Mouse (Mus musculus) cerebellum, postnatal 25 days (tissue): ENCODE measurements around the gene Dlgap1.
A peak's percentile ranks its signal among the peaks of the same experiment; 100 is the strongest.
"Not testable (repeated sequence)": the region's sequence is repeated elsewhere in the genome, so short reads cannot be mapped to it uniquely, and the experiment has no call there.

Source experiments
- DNase-seq, 2 experiments: peaks; one replicate each; pipeline ENCODE4 v3.0.0; 2021; ENCODE audit warnings: mixed read lengths in 2 of 2

The Dlgap1 gene

DNA sequence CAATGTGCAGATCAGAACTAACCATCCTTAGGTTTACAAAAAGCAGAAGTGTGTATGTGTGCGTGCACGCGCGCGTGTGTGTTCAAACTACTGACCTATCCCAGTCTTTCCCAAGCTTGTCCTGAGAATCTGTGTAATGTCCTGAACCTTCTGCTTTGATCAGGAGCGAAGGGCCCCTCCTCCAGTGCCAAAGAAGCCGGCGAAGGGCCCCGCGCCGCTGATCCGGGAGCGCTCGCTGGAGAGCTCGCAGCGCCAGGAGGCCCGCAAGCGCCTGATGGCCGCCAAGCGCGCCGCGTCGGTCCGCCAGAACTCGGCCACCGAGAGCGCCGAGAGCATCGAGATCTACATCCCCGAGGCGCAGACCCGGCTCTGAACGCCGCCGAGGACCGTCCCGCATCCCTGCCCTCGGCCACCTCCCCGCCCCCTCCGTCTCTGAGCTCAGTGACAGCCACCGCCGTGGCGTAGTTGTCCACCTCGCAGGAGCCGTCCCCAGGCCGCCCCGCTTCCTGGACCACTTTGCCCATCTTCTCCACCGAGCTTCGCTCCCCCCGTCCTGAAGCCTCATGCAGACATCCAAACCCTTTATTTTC, 849.1 kb downstream of the Dlgap1 start:
- DNase-seq = peak; percentile 26 to 30

DNA sequence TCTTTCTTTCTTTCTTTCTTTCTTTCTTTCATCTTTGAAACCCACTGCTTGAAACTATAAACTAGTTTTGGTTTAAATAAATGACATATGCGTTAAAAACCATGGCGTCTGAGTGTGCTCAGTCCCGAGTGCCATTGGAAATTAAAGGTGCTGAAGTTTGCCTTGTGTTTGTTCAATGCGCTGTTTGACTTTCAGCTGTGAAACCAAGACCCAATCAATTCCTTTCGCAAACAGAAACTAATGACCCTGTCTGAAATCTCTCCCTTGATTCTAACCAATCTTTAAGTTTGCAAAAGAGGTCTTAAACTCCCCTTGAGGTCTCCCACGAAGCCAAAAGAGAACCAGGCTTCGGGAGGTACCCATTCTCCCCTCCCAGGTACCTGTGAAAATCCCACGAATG, 854.2 kb downstream of the Dlgap1 start:
- DNase-seq = no peak

DNA sequence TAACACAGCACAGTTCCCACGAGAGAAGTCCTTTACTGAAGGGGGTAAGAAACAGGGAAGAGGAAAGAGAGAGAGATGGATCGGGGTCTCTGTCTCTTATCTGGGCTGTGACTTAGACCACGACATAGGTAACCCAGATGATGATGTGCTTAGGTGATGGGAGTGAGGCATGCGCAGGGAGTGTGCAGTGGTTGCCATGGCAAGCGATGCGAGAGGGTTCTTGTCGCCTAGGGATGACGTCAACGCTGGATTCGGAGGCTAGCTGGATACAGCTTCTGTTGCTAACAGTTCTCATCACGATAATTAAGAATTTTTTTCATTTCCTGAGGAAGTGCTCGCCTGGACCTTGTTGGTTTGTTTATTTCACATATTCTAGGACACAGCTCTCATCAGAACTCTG, 857.4 kb downstream of the Dlgap1 start:
- no peak for DNase-seq

DNA sequence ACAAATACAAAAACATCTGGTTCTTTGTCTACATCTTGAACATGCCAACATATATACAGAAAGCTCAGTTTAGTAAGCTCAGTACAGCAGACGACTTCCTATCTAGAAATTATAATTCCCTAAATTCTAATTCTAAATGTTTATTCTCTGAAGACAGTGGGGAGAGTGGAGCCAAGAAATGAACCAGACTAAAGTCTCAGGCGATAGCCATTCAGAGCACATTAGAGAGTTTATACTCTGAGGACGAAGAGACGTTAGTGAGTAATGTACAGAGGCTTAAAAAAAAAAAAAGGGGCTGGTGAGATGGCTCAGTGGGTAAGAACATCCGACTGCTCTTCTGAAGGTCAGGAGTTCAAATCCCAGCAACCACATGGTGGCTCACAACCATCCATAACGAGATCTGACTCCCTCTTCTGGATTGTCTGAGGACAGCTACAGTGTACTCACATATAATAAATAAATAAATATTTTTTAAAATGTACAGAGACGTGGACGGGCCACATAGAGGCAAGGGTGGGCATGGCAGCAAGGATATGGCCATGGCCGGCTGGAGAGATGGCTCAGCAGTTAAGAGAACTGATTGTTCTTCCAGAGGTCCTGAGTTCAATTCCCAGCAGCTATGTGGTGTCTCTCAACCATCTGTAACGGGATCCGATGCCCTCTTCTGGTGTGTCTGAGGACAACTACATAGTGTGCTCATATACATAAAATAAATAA, 858.7 kb downstream of the Dlgap1 start:
- not testable (repeated sequence) for DNase-seq

DNA sequence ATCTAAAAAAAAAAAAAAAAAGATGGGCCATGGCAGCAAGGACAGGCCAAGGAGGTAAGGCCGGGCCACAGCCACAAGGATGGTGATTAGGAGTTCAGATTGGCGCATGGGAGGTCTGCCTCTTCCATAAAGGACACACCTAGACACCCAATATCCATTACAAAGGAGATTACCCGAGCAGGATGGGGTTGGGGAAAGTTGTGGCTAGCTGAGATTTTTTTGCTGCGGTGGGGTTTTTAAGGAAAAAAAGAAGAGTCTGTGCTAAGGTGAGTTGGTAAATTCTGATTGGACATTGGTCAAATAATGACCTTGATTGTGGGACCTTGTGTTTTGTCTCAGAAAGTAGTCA, 859.3 kb downstream of the Dlgap1 start:
- no peak for DNase-seq

DNA sequence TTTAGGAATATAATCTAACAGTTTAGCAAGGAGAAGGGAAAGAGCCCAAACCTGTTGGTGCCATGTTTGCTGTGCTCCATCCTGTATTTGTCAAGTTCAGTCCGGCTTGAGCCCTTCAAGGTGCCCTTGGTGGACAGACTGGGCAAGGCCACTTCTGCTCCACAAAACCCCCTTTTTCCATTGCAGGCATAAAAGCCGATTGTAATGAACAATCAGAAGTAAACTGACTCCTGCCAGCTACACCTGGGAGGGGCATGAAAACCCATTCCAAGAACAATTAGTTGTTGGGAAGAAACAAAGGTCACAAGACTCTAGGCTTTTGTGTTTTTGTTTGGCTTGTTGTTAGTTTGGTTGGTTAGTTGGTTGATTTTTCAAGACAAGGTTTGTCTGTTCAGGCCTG, 859.7 kb downstream of the Dlgap1 start:
- no peak for DNase-seq

DNA sequence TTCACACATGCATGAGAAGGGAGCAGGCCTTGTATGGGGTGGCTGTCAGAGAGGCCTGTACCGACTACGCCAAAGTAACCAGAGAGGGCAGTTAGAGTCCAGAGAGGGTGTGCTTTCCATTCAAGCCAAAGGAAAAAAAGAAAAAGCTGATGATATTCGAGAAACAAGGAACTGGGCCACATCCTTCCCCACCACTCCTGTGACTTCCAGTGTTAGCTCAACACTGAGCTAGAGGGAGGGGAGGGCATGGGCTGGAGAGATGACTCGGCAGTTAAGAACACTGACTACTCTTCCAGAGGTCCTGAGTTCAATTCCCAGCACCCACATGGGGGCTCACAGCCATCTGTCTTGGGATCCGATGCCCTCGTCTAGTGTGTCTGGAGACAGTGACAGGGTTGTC, 860.3 kb downstream of the Dlgap1 start:
- no peak for DNase-seq

DNA sequence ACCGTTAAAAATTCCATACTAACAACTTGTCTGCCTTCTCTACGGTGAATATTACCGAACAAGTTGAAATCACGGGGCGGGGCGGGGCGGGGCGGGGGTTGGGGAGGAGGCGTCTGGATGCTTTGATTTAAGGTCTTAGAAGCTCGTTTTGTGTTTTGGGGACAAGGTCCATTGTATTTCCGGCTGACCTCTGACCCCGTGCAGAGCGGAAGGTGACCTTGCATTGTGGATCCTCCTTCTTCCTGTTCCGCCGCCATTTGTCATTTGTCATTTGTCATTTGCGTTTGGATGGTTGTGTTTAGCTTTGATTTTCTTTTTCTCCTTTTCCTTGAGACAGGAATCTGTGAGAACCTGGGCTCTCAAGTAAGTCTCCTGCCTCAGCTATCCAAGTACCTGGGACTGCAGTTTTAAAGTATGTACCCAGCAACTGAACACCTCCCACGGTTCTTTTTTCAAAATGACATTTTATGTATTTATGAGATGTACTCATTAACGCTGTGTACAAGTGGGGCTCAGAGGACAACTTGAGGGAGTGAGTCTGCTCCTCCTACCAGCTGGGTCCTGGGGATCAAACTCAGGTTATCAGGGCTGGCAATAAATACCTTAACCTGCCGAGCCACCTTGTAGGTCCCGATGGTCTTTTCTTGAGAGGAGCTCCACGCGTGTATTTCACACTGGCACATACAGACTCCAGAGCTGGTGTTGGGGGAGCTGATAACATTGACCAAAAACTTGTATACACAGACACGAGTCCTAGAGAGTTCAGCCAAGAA, 861.3 kb downstream of the Dlgap1 start:
- DNase-seq = no peak

DNA sequence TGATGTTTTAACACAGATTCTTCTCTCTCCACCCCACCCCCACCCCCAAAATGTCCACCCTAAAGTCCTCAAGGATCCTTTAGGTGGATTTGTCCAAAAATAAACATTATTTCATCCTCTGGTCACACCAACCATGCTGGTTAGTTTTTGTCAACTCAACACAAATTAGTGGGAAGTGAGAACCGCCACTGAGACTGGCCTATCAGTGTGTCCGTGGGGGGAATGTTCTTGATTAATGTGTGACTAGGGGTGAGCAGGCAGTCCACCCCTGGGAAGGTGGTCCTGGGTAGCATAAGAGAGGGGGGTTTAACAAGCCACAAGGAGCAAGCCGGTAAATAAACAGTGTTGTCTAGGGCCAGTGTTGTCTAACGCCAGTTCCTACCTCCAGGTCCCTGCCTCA, 862.7 kb downstream of the Dlgap1 start:
- DNase-seq = no peak

DNA sequence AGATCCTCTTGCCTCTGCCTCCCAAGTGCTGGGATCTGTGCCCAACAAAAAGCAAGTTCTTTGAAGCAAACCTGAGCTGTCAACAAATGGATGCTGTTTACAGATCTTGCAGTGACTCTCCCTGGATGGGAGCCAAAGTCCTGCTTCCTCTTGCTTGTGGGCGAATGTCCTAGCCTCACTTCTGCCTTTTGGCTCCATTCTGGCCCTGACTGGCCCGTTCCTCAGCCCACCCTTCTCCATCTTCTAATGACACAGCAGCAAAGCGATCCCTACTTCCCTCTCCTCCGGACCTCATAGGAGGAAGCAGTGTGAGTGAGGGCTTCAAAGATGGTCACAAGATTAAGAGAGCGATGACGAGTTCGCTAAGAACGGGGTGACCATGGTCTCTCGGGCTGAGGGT, 863.7 kb downstream of the Dlgap1 start:
- peak in 1 of 2 experiments; percentile 36 for DNase-seq

DNA sequence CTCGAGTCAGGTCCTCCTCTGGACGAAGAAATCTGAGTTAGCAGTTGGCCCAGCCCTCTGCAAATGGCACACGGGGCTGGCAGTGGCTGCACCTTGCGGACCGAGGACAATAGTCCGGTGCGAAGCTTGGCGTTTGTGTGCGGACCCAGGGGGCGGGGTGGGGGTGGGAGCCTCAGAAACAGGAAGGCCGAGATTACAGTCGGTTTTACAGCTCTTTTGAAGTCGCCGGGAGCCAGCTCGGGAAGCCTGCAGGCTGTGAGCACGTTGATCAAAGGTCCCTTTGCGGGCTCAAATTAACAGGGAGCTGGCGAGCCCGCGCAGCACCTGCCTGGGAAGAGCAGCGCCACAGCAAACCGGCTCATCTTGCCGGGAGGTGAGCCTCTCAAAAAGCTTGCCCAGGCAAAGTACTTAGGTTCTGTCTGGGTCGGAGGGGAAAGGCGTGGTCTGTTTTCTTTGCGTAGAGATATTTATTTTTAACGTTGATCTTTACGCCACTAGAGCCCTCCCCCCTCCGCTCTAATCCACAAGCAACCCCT, 865.6 kb downstream of the Dlgap1 start:
- DNase-seq = peak; percentile 44 to 46

DNA sequence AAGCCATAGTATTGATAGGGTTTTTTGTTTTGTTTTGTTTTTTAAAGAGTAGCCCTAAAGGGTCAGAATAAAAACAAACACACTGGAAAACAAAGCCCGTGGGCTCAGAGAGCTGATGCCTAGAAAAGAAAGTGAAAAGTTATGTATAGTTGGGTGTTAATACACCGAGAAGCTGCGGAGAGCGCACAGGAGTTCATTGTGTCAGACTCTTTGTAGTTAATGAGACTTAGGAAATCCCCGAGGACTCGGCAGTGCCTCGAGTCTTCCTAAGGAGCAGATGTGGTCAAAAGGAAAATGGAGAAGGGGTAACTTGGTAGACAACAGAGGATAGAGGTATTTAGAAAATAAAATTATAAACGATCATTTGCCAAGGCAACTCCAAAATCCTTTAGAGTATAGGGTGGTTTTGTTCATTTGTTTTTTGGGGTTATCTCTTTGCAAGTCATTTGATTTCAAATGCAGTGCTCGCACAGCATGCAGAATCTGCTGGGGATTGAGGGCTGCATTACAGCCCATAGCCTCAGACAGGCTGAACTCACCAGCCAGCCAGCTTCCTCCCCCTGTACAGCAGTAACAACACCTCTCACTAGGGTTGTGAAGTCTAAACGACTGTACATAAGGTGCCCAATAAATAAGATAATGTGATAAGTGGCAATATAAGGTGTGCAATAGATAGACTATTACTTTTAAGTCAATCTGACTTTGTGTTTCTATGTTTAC, 866.4 kb downstream of the Dlgap1 start:
- DNase-seq = no peak

DNA sequence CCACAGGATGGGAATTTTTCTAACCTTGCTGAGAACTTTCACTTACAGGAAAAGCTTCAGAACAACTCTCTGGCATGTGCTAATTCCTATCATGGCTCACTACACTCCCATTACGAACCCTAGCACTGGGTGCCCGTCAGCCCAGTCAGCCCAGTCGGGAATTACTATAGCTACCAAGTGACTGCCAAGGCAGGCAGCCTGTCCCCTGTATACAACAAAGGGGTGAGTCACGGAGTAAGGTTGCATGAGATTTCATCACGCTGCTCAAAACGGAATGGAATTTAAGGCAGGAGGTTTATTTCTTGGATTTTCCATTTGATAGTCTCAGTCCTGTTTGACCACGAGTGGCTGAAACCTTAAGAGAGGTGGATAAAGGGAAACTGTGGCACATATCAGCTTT, 867.9 kb downstream of the Dlgap1 start:
- DNase-seq = no peak

DNA sequence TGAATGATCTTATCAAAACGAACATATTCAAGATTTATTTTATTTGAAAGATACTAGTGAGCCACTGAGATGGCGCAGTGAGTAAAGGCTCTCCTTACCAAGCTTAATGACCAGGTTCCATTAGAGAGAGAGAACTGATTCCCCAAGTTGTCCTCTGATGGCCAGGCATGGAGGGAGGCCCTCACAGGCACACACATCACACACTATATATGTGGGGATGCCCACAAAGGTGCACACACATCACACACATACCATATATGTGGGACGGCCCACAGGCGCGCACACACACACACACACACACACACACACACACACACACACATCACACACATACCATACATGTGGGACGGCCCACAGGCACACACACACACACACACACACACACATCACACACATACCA, 868.6 kb downstream of the Dlgap1 start:
- not testable (repeated sequence) for DNase-seq

DNA sequence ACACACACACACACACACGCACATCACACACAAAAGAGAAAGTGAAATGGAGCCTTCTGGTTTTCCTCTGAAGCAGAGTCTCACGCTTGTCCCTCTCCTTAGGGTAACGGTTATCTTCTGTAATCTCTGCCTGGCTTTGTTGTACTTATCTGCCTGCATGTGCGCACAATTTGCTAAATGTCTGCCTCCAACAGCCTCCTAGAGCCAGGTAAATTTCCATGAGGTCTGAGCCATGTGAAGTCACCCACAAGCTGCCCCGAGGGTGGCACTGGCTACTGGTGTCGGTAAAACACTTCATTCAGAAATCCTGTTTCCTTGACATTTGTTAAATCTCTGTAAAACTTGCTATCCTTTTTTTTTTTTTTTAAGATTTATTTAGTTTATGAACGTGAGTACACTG, 869.2 kb downstream of the Dlgap1 start:
- DNase-seq = no peak

DNA sequence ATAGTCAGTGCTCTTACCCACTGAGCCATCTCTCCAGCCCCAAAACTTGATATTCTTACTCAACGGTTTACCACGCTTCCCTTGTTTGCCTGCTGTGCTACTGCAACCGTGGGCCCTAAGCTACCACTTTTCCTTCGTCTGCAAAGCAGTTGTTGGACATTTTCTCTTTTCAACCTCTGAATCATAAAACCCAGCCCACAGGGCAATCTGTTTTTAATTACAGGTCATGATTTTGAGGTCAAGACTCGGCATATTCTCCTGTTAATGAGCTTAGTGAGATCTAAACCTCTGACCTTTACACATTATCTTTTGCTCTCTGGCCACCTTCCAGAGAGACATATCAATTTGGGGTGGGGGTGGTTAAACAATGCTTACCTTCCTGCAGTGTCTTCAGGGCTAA, 869.7 kb downstream of the Dlgap1 start:
- DNase-seq = no peak

DNA sequence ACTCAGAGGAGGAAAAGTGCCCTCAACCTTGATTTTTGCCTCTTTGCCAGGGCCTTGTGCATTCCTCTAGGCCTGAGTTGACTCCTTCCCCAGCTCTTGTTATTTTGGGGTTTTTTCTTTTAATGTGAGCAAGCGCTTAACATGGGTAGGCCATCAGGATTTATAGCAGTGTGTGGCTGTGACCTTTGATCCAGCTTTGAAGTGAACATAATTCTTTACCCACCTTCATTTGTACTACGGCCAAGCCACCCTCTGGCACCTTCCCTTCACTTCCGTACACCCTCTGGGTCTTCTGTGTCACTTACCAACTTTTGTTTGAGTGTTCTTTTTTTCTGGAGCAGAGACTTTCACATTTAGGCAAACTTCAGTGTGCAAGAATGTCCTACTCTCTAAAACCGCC, 874.4 kb downstream of the Dlgap1 start:
- DNase-seq = no peak

DNA sequence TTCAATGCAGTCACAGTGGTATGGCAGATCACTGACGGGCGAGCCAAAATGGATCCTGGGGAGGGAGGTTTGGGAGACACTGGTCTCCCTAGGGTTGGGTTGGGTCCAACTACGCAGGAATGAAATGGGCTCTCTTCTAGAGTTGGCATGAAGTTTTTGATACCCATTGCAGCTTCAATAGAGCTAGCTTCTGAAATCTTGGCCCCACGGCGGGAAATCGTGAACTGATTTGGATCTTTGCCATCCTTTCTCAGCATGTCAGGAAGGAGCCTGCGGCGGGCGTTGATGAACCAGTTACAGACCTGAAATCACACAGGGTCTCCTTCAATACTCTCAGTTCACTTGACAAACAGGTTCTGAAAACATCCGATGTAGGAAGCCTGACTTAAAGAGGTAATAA, 876.1 kb downstream of the Dlgap1 start:
- peak; percentile 65 to 69 for DNase-seq

DNA sequence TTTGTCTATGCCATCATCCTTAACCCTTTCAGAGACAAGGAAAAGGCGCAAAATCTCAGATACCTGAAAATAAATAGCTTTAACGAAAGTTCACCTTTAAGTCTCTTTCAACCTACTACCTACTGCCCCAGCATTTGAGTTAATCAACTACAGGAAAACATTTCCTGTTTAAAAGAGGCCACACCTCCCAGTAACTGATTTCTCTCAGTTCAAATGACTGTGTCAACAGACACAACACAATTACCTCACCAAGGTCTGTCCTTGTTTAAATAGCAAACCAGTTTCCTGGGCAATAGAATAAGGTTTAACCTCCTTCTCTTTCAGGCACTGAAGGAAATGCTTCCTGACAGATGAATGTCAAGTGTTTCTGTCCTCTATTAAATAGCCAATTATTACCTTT, 876.7 kb downstream of the Dlgap1 start:
- no peak for DNase-seq

DNA sequence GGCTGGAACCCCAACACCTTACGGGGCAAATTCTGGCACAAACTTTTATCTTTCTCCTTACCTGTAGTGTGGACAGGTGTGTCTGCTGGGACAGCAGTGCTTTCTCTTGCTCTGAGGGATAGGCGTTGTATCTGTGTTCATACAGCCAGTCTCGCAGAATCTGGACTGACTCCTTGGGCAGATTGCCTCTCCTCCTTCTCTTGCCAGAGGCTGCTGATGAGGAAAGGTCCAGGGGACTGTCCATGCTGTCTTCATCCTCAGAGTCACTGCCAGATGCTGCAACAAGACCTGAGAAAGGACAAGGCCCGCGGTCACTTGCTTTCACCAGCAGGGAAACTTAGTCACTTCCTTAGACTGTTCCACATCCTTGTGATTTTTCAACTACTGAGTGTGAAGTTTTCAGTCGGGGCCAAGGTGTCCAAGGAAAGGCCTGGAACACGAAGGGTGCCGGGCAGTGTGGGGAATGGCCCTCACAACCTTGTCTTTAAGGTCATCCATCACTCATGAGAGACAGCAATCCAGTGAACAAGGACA, 877.3 kb downstream of the Dlgap1 start:
- DNase-seq = no peak

DNA sequence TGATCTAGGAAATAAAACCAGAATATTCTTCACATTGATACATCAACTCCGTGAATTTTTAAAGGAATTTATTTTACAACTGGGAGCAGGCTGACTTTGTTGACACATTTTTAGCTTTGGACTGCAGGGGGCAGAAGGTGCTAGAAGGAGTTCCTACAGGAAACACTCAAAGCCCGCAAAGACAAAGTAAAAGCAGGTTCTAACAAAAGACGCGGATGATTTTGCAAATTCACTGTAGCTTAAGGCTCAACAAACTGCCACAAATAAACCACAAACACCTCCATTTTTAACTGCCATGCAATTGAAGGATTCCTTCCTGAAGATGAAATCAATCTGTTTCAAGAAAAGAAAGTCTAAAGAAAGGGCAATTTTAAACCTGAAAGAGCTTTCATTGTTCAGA, 878.2 kb downstream of the Dlgap1 start:
- peak in 1 of 2 experiments; percentile 47 for DNase-seq

DNA sequence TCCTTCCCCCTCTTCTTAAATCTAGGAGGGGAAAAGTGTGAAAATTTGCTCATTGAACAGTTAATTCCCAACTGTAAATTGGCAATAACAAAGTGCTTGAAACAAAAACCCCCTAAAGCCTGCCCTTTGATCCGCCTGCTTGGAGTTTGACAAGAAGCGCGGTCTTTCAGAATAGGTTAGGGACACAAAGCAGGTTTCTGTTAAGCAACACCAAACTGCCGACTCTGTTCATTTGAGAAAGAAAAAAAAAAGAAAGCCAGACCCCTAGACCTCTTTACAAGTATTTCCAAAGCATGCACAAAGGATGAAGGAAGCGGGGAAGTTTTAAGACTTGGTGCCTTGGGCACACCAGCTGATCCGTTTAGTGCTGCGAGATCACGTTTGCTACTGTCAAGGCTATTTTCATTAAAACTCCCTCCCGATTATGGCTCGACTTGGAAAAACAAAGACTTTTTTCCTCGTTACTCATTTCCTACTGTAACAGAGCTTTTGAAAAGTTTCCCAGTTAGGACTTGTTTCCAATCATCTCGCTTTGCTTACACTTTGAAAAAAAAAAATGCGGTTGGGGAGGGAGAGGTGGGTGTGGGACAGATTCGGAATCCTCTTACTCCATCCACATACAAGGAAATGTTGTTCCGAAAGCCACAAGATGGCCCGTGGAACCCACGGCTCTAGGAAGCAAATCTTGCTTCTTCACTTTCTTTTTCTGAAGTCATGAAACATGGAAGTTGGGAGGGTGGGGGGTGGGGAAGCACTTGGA, 879.1 kb downstream of the Dlgap1 start:
- DNase-seq = no peak
